Mouse (Mus musculus) spleen, postnatal 10 days (tissue): ENCODE measurements at regions not wholly inside any gene's neighbourhood (a gene's known extent, or its start where the extent isn't known, plus 50 kb on each side); places are given as distances from the start of the nearest gene placed in this dataset.

ENCODE experiments used
- DNase-seq, 2 experiments: peaks; one replicate each; pipeline ENCODE4 v3.0.0; 2021 to 2022; ENCODE audit warnings: low spot score in 2 of 2

GRCm38 (mm10) chr9:41592101-41592500 lies 430.6 kb upstream of the Ubash3b start:
- no peak for DNase-seq

- no peak for DNase-seq
Measured at GRCm38 (mm10) chr9:41590164-41590563, 428.7 kb upstream of the Ubash3b start.

DNA sequence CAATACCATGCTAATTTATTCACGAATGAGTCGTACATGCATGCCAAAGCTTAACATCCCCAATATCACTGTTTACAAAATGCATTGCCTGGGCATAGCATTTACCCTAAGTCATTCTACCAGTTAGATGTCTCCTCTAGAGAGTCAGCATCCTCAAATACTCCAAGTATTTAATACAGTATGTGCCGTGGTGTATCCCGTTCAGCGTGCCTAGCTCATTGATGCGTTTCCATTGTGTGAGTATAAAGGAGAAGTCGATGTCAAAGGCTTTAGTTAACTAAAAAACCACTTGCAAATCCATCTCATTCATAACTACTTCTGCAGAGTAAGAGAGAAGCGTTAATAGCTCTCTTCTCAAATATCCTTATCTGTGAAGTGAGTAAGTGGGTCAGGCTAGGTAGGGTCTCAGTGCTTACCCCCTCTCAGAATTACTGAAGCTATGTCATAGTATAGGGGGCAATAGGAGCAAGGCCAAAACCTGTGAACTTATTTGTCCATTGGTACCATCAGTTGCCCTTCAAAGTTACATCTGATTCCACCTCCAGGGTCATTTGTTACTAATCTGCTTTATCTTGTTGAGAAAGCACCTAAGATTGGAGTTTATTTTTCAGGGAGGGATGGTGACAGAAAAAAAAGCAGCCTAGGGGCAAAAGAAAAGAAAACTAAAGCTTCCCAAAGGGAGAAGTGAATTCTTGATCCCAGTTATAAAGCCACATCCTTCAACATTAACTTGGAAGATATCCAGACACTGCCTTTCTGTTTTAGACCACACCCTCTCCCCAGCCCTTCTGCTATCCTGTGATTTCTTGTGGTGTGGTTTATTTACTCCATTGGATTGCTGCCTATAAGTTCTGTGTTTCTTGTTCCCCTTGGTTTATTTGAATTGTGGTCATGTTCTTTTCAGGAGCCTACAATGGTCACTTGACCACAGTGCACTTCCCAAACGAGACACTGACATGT lies 427.2 kb upstream of the Ubash3b start:
- DNase-seq = no peak

DNA sequence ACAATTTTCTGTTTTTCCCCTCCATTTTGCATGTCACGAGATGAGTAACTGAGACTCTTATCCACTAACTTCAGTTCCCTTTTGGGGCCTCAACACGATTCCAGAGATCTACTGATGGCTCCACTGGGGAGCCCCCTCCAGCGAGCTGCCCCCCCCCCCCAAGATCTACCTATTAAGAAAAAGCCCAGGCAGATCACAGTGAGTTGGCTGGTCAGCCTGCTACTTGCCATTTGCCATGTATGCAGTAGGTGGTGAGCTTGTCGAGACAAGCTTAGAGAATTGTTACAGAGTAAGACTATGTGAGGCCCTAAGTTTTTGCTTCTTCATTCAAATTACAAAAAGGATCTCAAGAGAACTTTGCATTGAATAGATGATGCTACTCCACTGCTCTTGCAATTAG lies 426.3 kb upstream of the Ubash3b start:
- no peak for DNase-seq

- DNase-seq = no peak
Measured at GRCm38 (mm10) chr9:41586966-41587570, 425.6 kb upstream of the Ubash3b start.

GRCm38 (mm10) chr9:41586291-41586690 lies 424.8 kb upstream of the Ubash3b start:
- no peak for DNase-seq

DNA sequence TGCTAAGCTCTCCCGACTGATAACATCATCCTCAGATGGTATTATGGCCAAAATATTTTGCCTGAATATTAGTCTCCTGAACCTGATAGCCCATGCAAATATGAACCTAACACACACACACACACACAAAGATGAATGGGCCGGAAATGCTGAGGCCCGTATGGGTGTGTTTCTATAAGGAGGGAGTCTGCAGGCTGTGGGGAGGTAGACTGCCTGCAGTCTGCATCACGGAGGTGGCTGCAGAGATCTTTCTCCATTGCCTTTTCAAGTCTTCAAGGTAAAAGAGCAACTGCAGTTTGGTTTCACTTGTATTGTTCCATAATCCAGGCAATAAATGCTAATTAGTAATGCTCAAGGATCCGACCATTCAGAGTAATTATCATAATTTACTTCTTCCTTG lies 424.3 kb upstream of the Ubash3b start:
- no peak for DNase-seq

GRCm38 (mm10) chr9:41585012-41585411 lies 423.5 kb upstream of the Ubash3b start:
- DNase-seq = no peak

DNA sequence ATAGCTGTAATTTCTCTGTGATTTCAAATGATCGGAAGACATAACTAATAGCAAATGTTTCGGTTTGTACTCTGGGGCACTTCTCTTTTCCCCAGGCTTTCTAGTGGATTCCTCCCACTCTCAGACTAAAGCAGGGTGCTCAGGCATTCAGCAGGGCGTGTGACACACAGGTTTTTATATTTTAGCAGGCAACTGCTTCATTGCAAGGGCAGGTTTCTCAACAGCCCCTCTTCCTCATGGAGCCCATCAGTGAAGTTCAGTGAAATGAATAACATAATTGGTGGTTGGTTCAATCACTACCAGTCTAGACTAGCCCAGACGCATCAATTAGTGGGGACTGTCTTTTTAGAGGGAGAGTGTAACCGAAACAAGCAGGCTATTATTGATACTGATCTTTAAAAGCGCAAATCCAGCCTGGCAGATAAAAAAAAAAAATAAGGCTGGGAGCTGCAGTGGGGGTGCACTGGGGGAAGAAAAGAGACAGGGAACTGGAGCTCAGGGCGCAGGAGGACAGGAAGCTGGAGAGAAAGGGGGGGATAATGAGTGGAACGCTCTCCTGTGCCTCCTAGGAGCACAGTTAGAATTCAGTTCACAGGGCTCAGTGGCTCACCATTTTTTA lies 422.3 kb upstream of the Ubash3b start:
- no peak for DNase-seq

DNA sequence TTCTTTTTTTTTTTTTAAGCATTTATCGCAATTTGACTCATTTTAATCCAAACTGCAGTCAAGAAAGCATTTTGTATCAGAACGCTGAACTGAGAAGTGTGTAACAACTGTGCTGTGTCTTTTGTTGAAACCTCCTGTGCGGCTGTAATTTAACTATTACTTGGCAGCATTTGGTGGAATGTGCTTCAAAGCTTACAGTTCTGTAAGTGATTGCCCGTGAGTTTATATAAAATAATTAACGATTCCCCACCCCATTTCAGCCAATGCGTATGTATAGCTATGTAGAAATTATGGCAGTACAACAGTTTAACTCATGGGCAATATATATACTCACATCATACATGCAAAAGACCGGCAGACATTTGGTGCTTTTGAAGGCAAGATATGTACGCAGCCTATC lies 421.8 kb upstream of the Ubash3b start:
- DNase-seq = no peak

GRCm38 (mm10) chr9:41582711-41583236 lies 421.3 kb upstream of the Ubash3b start:
- no peak for DNase-seq

- DNase-seq = no peak
Measured at GRCm38 (mm10) chr9:41582171-41582570, 420.7 kb upstream of the Ubash3b start.

- no peak for DNase-seq
Measured at GRCm38 (mm10) chr9:41581741-41582140, 420.2 kb upstream of the Ubash3b start.

DNA sequence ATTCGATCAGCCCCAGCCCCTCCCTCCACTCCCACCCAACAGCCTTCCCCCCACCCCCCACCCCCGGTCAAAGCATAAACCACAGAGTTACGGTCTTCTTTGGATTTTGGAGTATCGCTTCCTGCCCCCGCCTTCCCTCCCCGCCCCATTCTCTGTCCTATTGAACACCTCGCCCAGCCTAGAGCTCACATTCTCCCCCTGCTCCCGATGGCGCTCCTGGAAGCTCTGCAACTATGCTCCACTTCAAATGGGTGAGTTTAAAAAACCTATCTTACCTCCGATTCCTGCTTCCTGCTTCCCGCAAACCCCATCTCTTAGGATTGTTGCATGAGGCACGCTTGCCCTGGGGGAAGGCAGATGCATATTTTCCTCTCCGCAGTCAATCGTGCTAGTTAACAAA lies 419.7 kb upstream of the Ubash3b start:
- DNase-seq = no peak

DNA sequence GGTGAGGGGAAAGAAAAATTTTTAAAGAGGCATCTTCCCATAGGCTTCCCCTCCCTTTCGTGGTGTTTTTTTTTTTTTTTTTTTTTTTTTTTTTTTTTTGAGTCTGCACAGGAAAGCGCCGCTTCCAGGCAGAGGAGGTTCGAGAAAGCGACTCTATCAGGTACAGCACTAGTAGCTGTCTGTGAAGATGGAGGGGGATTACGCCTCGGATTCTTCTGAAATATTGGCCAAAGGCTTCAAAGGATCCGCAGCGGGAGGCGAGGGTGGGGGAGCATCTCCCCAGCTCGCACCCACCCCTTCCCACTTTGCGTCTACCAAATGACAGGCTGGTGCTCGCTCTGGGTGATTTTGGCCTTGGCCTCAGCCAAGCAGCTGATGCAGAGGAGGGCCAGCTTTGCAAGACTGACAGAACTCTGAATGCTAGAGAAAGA lies 419.1 kb upstream of the Ubash3b start:
- DNase-seq = no peak

DNA sequence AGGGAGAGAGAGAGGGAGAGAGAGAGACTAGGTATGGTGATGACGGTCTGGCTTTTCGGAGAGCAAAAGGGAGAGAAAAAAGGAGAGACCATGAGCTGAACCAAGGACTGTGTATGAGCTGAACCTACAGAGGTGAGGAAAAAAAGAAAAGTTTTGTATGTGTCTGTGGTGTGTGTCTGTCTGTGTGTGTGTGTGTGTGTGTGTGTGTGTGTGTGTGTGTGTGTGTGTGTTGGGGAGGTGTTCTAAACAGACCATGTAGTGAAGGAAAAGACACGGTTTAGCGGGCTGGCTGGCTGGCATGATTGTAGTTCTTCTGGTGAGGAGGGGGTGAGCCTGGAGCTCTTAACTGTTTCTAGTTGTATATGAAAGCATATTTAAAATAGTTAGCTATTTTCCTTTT lies 418.6 kb upstream of the Ubash3b start:
- no peak for DNase-seq

- DNase-seq = no peak
Measured at GRCm38 (mm10) chr9:41579107-41580014, 417.9 kb upstream of the Ubash3b start.

GRCm38 (mm10) chr9:41578221-41579106 lies 417.0 kb upstream of the Ubash3b start:
- no peak for DNase-seq

DNA sequence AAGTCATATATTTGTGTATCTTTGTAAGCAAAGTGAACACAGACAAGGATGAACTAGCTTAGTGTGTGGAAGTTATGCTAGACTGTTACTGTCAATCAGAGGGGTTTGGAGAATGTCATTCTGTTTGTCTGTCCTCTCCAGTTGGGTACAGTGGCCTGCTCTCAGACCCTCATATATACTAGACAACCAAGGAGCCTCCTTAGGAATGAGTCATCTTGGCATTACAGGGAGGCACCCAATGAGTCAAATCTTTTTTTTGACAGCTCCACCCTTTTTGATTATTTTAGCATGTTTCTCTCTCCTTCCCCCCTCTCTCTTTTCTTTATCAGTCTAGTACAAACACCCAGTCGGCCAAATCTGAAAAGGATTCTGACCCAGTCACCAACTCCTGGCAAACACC lies 416.3 kb upstream of the Ubash3b start:
- DNase-seq = no peak

DNA sequence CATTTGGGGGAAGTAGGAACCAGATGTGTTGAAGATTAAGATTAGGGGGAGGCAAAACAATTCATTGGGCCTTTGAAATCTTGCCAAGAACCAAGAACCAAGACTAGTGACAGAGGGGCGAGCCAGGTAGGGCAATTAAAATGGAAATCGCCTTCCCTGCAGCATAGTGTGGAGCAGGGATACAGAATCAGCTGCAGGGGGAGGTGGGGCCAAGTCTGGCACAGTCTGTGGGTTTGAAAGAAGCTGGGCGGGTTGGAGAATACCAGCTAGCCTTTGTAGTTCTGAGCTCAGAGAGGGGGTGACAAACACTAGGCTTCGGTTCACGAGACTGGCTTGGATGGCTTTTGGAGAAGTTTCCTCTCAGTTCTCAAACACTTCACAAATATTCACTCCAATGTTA lies 414.3 kb upstream of the Ubash3b start:
- no peak for DNase-seq
